Mouse (Mus musculus) 3T3-L1 (cell line): ENCODE data around the gene Ppp1r36.
A peak's percentile ranks its signal among the peaks of the same experiment; 100 is the strongest.

Source experiments
- DNase-seq: peaks from one replicate; pipeline ENCODE4 v3.0.0-alpha.2; 2015; ENCODE audit warnings: low read depth, low spot score

Ppp1r36 gene

DNA sequence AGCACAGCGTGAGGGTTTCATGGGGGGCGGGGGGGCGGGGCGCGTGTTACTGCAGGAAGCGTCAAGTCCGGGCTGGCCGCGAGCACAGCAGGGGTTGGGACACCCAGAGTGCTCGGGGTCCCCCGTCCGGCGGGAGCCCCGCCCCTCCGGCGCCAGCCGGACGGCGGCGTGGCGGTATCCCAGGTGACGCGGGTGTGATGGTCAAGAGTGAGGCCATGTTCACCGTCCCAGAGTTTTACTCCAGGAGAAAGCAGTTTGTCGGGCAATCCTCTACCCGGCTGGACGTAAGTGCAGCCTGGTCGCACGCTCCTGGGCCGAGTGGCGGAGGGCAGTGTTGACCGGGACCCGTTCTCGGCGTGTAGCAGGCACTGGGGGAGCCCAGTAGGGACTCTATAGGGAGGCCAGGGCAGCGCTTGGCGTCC lies at the start of gene Ppp1r36:
Ppp1r36 (plus strand) TSS at position 106 of the 422 bp plus-strand sequence.
- no peak for DNase-seq

- DNase-seq = peak; percentile 51
Measured at GRCm38 (mm10) chr12:76368201-76368789, 49.0 kb upstream of the Ppp1r36 start.

DNA sequence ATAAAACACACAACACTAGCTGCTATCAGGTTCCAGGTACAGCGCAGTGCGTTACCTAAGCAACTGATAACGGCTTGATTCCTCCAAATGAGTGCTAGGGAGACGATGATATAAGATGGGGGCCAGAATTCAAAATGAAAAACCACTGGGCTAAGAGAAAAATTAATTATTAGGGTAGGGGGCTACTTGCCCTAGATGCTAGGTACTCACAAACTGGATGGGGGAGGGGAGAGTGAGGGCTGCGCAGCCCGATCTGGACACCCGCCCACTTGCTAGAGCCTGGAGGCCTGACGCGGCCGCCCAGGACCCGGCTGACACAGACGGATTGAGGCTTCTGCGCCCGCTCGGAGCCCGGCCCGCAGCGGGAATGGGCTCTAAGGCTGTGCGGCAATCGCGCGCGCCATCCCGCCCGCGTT lies 48.5 kb upstream of the Ppp1r36 start:
- DNase-seq = peak; percentile 61

DNA sequence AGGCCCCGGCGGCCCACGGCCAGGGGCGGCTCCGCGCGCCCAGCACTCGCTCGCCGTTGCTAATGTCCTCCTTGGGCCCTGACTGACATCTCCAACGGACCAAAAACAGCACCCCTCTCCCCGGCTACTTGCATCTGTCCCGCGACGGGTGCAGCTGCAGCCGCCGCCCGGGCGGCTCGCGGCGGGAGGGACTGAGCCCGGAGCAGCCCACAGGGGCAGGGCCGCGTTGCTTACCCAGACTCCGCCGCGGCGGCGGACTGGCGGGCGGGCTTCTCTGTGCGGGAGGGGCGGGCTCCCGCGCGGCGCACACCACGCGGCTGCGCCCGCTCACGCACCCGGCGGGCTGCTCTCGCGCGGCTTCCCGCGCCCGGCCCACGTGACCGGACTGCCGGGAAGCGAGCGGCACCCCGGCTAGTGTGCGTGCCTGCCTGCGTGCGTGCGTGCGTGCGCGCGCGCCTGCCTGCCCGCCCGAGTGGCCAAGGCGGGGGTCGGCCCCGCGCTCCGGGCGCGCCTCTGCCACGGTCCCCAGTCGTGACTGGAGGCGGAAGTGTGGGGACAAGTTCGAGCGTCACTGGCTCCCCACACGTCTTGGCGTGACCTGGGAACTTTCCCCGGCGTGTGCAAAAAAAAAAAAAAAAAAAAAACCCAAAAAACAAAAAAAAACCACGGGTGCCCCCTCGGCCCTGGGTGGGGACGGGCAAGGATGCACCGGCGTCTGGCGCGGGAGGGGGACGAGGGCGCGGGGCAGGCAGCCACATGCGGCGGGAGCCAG lies 47.9 kb upstream of the Ppp1r36 start, which contains the start of gene Zbtb25:
Zbtb25 (minus strand) TSS at position 397 of the 772 bp plus-strand sequence.
- peak; percentile 71 for DNase-seq

GRCm38 (mm10) chr12:76369978-76370830 lies 47.1 kb upstream of the Ppp1r36 start, which contains the start of gene Zbtb1:
Gene Zbtb1 (plus strand): TSS chr12:76370266.
- peak; percentile 71 for DNase-seq

DNA sequence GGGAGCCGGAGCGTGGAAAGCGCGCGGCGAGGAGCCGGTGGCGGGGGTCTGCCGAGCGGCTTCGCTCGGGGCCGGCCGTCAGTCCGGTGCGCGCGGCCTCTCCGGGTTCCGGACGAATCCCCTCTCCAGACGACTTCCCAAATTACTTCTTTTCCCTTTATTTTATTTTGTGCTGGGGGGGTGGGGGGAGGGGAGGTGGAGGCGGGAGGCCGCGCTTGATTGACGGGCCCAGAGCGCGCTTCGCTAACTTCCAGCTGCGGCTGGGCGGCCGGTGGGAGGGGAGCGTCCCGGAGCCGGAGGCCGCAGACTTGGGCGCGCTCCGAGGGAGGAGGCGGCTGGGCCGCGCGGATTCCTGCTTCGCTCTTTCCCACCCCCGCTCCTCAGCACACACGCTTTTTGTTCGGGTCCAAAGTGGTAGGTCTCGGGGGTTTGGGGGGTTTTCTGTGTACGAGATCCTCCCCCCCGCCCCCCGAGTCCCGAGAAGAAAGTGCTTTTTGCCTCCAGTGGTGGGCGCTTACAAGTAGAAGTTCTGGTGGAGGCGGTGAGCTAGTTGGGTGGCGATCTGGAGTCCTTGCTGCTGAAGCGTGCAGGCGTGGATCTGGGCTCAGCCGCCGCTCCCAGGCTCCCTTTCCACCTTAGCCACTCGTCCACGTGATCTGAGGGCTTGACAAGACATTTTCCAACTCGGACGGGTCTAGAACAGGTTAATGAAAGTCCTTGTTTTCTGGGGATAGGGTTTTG lies 46.3 kb upstream of the Ppp1r36 start:
- peak; percentile 77 for DNase-seq

DNA sequence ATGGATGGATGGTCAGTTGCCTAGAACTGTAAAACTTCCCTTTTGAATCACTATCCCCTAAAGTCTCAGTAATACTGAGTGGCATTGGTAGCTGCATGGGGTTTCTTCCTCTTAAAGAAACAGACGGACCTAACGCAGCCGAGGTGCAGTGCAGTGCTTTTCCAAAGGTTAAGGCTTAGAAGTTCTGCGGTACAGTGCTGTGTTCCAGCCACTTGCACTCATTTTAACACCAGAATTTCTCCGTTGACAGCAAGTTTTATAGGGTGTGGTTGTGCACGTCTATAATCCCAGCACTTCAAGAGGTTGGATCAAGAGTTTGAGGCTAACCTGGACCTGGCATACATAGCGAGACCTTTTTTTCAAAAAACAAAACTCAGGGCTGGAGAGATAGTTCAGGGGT lies 45.3 kb upstream of the Ppp1r36 start:
- DNase-seq = peak; percentile 35

DNA sequence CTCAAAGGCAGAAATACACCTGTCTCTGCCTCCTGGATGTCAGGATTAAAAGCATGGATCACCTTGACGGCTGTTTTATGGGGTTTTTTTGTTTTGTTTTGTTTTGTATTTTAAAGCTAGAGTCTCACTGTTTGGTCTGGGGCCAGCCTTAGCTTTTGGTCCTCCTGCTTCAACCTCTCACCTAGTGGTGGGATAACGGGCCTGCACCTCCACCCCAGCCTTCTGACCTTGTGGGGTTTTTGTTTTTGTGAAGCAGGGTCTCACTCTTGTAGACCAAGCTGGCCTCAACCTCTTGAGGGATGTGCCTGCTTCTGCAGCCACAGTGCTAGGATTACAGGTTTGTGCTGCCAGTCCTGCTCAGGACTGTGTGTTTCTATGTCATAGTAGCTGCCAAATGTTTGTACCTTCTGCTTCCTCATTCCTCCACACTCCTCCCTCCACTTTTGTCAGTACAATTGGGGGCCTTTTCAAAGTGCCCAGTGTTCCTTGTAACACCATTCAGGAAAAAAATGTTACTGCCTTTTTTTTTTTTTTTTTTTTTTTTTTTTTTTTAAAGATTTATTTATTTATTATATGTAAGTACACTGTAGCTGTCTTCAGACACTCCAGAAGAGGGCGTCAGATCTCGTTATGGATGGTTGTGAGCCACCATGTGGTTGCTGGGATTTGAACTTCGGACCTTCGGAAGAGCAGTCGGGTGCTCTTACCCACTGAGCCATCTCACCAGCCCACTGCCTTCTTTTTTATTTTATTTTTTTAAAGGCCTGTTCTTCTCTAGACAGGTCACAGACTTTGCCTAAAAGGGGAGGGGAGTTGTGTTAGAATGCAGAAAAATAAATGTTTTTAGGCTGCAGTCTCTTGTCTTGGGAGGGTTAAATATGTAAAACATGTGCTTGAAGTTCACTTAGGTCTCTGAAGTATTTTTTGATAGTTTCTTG lies 44.2 kb upstream of the Ppp1r36 start:
- peak; percentile 59 for DNase-seq

- no peak for DNase-seq
Measured at GRCm38 (mm10) chr12:76373991-76374390, 43.3 kb upstream of the Ppp1r36 start.

GRCm38 (mm10) chr12:76374911-76375310 lies 42.4 kb upstream of the Ppp1r36 start:
- DNase-seq = no peak

DNA sequence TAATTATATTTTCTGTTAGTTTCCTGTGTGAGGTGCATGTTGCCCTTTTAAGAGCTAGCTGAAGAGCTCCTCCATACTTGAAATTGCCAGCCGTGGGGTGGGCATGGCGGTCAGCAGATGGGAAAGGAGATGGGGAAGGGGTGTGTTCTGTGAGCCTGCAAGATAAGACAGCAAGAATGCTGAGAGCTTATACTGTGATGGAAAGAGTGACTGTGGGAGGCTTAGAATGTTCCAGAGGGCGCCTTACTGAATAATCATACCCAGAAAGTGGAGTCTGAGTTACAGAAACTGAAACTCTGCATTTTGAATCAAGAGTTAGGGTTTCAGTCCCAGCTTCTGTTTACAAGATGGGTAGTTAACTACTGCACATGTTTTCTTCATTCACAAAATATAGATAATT lies 41.8 kb upstream of the Ppp1r36 start:
- no peak for DNase-seq

GRCm38 (mm10) chr12:76376649-76377048 lies 40.7 kb upstream of the Ppp1r36 start:
- peak; percentile 55 for DNase-seq

- DNase-seq = no peak
Measured at GRCm38 (mm10) chr12:76377059-76377458, 40.3 kb upstream of the Ppp1r36 start.

DNA sequence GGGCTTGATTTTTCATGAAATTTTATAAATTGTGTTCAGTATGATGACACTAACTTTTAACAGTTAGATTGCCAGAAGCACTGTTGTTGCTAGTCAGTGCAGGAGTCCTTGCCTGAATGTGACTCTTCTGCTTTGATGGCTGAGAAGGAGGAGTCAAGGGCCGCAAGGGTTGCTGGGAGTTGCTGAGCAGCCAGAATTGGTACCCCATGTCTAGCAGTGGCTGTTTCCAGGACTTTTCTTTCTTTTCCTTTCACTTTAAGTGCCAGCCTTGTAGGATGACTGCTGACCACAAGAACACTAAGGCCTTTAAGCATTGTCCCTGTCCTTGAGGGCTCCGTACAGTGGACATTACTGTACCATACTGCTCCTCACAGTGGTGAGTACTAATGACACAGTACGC lies 39.6 kb upstream of the Ppp1r36 start:
- no peak for DNase-seq

GRCm38 (mm10) chr12:76378556-76378955 lies 38.8 kb upstream of the Ppp1r36 start:
- DNase-seq = no peak

DNA sequence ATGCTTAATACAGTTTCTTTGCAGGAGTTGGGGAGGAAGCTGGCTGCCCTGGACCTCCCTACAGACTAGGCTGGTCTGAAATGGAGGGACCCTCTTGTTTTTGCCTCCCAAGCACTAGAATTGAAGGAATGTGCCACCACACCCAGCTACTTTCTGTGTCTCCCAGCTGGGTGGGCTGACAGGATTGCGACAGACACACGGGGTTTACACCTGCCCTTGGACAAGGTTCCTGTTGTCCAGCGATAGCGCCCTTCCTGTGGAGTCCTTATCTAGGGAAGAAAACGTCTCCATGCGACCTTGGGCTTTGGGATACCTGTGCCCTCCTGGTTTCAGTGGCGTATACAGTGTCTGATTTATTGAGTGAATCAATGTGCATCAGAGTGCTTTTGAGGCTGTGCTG lies 37.2 kb upstream of the Ppp1r36 start:
- no peak for DNase-seq

DNA sequence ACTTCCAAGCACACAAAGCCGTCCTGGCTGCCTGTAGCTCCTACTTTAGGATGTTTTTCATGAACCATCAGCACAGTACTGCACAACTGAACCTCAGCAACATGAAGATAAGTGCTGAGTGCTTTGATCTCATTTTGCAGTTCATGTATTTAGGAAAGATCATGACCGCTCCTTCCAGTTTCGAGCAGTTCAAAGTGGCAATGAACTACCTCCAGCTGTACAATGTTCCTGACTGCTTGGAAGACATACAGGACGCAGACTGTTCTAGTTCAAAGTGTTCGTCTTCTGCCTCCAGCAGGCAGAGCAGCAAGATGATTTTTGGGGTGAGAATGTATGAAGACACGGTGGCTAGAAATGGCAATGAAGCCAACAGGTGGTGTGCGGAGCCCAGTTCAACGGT lies 32.0 kb upstream of the Ppp1r36 start:
- no peak for DNase-seq

GRCm38 (mm10) chr12:76388794-76389193 lies 28.5 kb upstream of the Ppp1r36 start:
- DNase-seq = no peak

- no peak for DNase-seq
Measured at GRCm38 (mm10) chr12:76391595-76392271, 25.6 kb upstream of the Ppp1r36 start.

DNA sequence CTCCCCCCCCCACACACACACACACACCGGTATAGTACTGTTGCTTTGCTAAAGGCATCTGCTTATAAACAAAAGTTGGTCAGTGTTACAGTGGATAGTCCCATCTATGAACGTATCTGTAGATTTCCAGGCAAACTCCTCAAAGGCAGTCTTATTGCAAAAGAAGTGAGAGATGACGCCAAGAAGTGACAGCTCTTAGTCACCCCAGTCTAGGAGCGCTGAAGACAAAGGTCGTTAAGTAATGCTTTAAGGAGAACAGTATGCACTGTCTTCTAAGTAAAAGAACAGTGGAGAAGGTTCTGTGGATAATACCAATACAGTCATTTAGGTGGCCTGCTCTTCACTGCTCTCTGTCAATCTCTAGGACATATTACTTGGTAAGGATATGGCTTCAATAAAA lies 24.4 kb upstream of the Ppp1r36 start:
- DNase-seq = no peak
